Mouse (Mus musculus): ENCODE measurements around the gene Ipo7. TPM values are rescaled to one million over a fixed set of nuclear protein-coding genes. Genes with fewer than 3 reads are reported as not detected.

Ipo7 gene
- total and polyA plus RNA-seq, 3 experiments, result 34.9 to 84.7 (median 79.8) TPM

- DNase-seq, result no peak
Observed at GRCm38 (mm10) chr7:110100854-110101253, 82.8 kb downstream of the Ipo7 start.

GRCm38 (mm10) chr7:110101266-110101665 lies 83.2 kb downstream of the Ipo7 start:
- DNase-seq, result no peak

- DNase-seq, result no peak
Observed at GRCm38 (mm10) chr7:110105041-110105440, 87.0 kb downstream of the Ipo7 start.

Other genes with a start within 250 kb of the Ipo7 start
- gene Nrip3, start 236.2 kb upstream of the Ipo7 start, total RNA-seq (2021), result 1 to 10 TPM; 1.1 to 1.4 TPM
- 0.06 and 2.3 TPM in 2 replicates for gene Nrip3, start 236.2 kb upstream of the Ipo7 start, polyA plus RNA-seq (2012; rRNA removed)
- under 1 TPM; 0.17 to 0.62 TPM for gene Scube2, start 152.6 kb upstream of the Ipo7 start, total RNA-seq (2021)
- gene Scube2, start 152.6 kb upstream of the Ipo7 start, polyA plus RNA-seq (2012; rRNA removed), result 0.10 and 0.22 TPM in 2 replicates
- gene Dennd5a, start 57.8 kb upstream of the Ipo7 start, total RNA-seq (2021), result 100 to 1,000 TPM; 147 to 174 TPM
- 103 and 118 TPM in 2 replicates for gene Dennd5a, start 57.8 kb upstream of the Ipo7 start, polyA plus RNA-seq (2012; rRNA removed)
- gene Tmem41b, start 31.3 kb upstream of the Ipo7 start, total RNA-seq (2021), result 10 to 100 TPM; 50.4 to 51.5 TPM
- 12.2 and 15.1 TPM in 2 replicates for gene Tmem41b, start 31.3 kb upstream of the Ipo7 start, polyA plus RNA-seq (2012; rRNA removed)
- gene Zfp143, start 42.9 kb downstream of the Ipo7 start, total RNA-seq (2021), result 10 to 100 TPM; 15.1 to 16.8 TPM
- gene Zfp143, start 42.9 kb downstream of the Ipo7 start, polyA plus RNA-seq (2012; rRNA removed), result 5.4 and 8.3 TPM in 2 replicates
- gene Wee1, start 103.8 kb downstream of the Ipo7 start, total RNA-seq (2021), result 1 to 10 TPM; 5.4 to 8.6 TPM
- 5.9 and 8.2 TPM in 2 replicates for gene Wee1, start 103.8 kb downstream of the Ipo7 start, polyA plus RNA-seq (2012; rRNA removed)
- 10 to 100 TPM; 12.6 to 23.2 TPM for gene Swap70, start 203.4 kb downstream of the Ipo7 start, total RNA-seq (2021)
- gene Swap70, start 203.4 kb downstream of the Ipo7 start, polyA plus RNA-seq (2012; rRNA removed), result 10.7 and 13.0 TPM in 2 replicates